Mouse (Mus musculus) CD4-positive helper T cell, adult 2 months (primary cell): ENCODE data around the gene Cdh13.

Source experiments
- DNase-seq: peaks from one replicate; pipeline ENCODE4 v3.0.0-alpha.2; 2012; ENCODE audit warnings: low read depth, missing footprints, low spot score

The Cdh13 gene

GRCm38 (mm10) chr8:118296477-118296876, 12.9 kb downstream of the Cdh13 start:
- DNase-seq, result no peak

DNA sequence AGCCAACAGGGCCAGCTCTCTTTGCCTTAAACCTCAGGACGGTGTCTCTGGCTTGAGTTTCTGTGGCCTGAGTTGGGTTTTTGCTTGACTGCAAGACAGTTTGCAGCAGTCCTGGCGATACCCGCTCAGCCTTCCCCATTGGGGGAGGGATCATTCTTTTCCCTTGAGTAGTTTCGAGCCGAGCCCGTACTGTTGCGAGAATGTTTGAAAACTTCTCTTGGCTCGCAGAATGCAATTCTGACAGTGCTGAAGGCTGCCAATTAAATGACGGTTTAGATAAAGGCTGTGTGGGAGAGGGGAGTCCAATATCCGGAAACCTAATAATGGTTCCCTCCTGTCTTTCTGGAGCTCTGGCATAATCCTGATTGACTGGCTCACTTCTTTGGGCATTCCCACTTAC, 23.4 kb downstream of the Cdh13 start:
- no peak for DNase-seq

DNA sequence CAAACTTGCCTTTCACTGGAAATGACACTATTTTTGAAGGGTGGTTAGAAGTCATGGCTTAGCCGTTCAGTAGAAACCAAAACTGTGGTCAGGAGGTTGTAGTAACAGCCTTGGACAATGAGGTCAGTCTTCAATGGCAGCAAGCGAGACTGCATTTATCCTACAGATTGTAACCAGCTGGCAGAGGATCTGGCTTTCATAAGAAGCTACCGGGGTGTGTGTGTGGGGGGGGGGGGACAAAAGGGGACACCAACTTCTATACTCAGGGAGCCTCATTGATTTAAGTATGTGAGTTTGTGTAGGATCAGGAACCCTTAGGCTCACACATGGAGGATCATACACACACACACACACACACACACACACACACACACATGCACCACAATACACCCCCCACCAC, 25.6 kb downstream of the Cdh13 start:
- DNase-seq, result no peak

GRCm38 (mm10) chr8:118313426-118314187, 30.1 kb downstream of the Cdh13 start:
- no peak for DNase-seq

- no peak for DNase-seq
These were observed 30.6 kb downstream of the Cdh13 start for GRCm38 (mm10) chr8:118314188-118314563.

GRCm38 (mm10) chr8:118314932-118315331, 31.4 kb downstream of the Cdh13 start:
- no peak for DNase-seq

- no peak for DNase-seq
These were observed 32.9 kb downstream of the Cdh13 start for GRCm38 (mm10) chr8:118316440-118316839.

GRCm38 (mm10) chr8:118320566-118320965, 37.0 kb downstream of the Cdh13 start:
- no peak for DNase-seq

GRCm38 (mm10) chr8:118323421-118323820, 39.9 kb downstream of the Cdh13 start:
- no peak for DNase-seq

DNA sequence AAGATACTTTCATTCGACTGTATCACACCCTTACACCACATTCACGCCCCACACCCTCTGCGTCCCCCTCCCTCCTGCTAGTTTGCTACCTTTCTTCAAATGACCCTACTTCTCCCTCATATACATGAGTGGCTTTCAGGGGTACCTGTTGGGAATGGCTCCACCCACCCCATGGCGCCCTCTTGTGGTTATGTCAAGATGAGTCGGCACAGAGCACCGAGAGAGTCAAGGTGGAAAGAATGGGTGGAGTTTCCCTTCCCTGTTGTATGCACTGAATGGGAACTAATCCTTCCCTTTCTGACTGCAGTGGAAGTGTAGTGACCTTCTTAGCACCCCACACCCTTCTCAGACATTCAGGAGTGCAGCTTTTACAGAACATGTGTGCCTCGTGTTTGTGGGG, 51.4 kb downstream of the Cdh13 start:
- DNase-seq, result no peak

DNA sequence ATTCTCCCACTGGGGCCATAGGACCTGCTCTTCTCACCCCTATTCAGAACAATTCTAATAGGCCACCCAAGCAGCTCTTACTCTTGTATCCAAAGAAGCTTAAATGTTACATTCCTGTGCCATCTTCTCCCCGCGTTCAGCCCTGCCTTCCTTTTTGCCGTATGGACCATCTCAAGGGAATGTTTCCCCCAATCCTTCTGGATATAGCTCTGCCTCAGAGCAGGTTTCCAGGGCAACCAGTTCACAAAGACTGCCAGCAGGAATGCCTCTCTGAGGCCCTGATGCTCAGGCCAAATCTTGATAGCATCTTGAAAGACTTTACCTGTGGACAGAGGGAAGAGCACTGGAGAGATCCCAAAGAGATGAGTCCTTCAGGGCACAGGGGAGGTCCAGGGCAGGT, 56.2 kb downstream of the Cdh13 start:
- DNase-seq, result no peak

DNA sequence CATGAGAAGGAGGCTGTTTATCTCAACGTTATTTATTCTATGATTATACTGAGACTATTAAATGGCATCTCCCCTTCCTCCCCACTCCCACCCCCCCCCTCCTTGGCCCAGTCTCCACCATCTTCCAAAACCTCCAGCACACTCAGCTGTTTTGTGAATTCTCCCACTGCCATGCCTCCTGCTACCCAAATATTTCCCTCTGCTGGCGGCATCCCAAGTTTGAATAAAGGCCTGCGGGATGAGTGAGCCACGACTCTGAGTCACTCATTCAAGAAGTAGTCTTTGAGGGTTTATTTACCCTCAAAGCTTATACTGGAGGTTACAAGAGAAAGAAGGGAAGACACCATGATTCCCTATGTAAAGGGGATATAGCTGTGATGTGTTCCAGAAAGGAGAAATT, 59.7 kb downstream of the Cdh13 start:
- no peak for DNase-seq

- DNase-seq, result no peak
These were observed 65.4 kb downstream of the Cdh13 start for GRCm38 (mm10) chr8:118348710-118349489.

DNA sequence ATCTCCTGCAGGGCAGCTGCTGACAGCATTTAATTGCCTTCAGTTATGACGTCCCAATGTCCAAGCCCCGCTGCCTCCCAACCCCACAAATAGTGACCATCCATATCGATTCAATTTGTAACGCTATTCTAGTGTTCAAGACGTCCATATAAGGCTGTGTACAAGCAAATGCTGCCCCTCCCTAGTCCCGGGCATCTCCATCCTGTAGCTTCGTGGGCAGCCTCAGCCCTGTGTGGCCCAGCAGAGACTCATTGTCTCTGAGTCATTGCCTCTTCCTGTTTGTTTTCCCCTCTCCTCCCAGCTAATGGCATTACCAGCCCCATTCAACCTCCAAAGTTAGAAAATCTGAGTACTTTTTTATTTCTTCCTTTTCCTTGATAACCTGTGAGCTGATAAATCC, 66.6 kb downstream of the Cdh13 start:
- no peak for DNase-seq

GRCm38 (mm10) chr8:118353022-118353421, 69.5 kb downstream of the Cdh13 start:
- no peak for DNase-seq

- no peak for DNase-seq
These were observed 73.5 kb downstream of the Cdh13 start for GRCm38 (mm10) chr8:118357067-118357466.

DNA sequence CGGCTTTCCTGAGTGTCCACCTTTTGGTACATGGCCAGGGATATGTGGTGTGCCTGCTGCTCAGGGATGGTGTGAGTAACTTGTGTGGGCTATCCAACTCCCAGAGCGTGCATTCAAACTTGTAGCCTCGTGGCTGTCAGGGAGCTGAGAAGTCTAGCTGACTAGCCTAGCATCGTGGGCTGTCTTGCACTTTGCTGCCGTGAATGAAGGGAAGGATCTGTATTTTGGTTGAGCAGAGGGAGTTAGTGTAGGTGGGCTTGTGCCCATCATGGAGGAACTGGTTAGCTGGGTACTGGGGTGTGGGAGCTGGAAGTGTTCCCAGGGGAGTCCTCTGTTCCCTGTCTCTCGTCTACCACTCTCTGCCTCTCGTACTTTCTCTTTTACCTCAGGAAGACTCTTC, 74.1 kb downstream of the Cdh13 start:
- no peak for DNase-seq

DNA sequence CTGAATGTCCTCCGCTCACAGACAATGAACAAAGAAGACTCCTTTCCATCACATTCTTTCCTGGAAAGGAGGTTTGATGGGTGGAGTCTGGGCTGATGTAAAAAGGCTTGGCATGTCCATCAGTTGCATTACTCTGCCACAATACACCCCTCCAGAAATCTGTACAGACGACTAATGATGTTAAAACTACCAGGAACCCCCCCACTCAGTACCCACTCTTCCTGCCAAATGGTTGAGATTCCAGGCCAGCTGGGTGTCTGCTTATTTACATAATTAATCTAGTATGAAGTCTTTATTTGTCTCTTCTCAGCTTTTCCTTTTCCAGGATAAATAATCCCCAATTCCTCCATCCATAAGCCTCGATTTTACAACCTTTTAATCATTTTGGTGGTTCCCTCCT, 80.2 kb downstream of the Cdh13 start:
- DNase-seq, result no peak

DNA sequence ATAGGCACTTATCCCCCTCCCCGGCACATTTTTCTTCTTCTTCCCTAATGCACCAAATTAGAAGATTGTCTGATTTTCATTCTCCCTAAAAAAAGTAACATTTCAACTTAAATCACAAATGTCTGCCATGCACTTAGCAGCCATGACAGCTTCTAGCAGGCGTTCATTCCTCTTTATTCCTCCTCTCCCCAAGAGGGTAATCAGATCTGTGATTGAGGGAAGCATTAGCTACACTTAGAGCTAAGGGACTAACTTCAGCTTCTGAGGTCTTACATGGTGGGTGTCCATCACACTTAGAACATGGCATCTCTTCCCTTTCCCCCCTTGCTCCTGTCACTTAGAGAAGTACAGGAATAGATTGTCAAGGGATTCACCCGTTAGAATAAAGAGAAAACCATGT, 89.6 kb downstream of the Cdh13 start:
- no peak for DNase-seq

- DNase-seq, result no peak
These were observed 91.2 kb downstream of the Cdh13 start for GRCm38 (mm10) chr8:118374738-118375137.

DNA sequence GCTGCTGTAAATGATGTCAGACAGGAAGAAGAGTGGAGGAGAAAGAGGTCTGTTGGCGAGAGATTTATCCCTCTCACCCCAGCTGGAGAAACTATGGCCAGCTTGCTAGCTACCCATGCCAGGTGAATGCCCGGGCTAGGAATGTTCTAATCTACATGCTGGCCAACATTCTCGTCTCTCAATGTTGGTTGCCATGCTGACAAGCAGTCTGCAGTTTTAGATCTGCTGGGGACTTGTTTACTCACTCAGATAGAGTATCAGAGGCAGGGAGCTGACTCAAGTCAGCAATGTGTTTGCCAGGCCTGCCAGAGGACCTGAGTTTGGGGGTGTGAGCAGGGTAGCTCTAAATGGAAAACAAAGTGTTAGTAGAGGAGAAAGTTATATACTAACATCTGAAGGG, 93.3 kb downstream of the Cdh13 start:
- no peak for DNase-seq

GRCm38 (mm10) chr8:118378985-118379384, 95.5 kb downstream of the Cdh13 start:
- DNase-seq, result no peak

DNA sequence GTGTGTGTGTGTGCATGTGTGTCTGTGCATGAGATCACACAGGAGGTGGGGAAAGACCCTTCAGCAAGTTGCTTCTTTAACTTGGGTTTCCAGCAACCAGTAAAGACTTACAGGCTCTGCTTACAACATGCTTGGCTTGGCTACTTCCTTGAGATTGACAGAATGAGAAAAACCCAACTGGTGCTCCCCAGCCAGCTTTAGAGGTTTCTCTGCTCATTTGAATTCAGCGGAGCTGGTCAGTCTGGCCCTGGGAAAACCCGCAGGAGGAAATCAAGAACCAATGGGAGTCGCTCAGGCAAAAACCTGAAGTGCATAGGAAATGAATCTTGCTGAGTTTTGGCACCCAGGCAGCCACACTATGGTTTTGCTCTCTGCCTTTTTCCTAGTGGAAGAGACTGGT, 96.1 kb downstream of the Cdh13 start:
- DNase-seq, result no peak
